Mouse (Mus musculus): ENCODE data around the gene Zfp697.
"Not testable (repeated sequence)": the region's sequence is repeated elsewhere in the genome, so short reads cannot be mapped to it uniquely, and the experiment has no call there.

DNA sequence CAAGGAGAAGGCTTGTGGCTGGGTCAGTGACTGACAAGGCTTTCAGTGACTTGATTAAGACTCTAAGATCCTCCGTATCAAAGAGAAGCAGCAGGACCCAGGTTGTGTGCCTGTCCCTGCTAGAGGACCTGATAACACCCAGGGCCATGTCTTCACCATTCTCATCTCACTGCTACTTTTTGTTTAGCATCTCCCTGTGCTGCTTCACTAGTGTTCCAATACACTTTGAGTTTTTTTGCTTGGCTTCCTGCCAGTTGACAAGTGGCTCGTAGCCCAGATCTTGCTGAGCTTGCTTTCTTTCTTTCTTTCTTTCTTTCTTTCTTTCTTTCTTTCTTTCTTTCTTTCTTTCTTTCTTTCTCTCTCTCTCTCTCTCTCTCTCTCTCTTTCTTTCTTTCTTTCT lies 140.5 kb downstream of the Zfp697 start:
- TF ChIP-seq CTCF, EP300 (IDR thresholded peaks at IDR 0.05; ENCODE audit: low read depth): not testable (repeated sequence)
